Mouse (Mus musculus): ENCODE data around the gene Vmn1r226. TPM values are rescaled to one million over a fixed set of nuclear protein-coding genes. Genes with fewer than 3 reads are reported as not detected.

The Vmn1r226 gene
- not detected for total RNA-seq (2018; cell fraction: chromatin; rRNA removed)
- not detected for total RNA-seq (2018; cell fraction: cytosol; rRNA removed)
- not detected for total RNA-seq (2018; cell fraction: nucleus; rRNA removed)
- polyA plus RNA-seq (2018), result not detected in 3 replicates

DNA sequence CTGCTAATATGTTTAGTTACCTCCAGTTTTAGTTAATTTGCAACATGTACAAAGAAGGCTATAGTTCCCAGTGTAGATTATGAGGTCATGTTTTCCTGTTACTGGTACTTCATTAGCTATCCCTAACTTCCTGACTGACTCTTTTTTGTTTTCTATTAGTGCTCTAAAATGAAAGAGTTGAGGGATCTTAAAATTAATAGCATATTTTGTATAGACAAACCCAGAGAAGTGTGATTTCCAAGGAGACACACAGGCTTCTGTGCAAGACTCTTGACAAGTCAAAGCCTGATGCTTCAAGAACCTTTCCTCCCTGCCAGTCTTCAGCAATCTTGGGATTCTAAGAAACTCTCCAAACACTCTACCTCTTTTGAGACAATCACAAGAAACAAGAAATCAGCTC lies at the start of gene Vmn1r226:
Gene Vmn1r226 (plus strand): TSS at position 301 of the 400 bp plus-strand sequence.
- Histone ChIP-seq H3K79me2 (ENCODE audit: inconsistent target) (no peaks in the 10 kb centered on the region), H3K4me3 (ENCODE audit: inconsistent target) (no peak within 1 kb of the TSS), H3K27ac (no peak within 1 kb of the TSS), H3K36me3 (ENCODE audit: inconsistent target) (no peaks in the 10 kb centered on the region)

DNA sequence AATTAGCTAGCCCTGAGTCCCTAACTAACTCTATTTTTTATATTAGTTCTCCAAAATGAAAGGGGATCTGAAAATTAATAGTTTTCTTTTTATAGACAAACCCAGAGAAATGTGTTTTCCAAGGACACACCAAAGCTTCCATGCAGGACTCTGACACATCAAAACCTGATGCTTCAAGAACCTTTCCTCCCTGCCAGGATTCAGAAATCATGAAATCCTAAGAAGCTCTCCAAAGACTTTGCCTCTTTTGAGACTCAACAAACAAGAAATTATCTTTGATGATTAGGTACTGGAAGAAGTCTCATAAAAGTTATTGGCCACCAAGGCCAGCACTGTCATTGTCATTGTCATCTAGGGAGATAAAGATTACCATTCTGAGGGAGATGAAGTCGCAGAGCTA lies 46.9 kb downstream of the Vmn1r226 start, which contains the start of gene Vmn1r227:
Gene Vmn1r227 (plus strand): TSS at position 301 of the 400 bp plus-strand sequence.
- Histone ChIP-seq H3K79me2 (ENCODE audit: inconsistent target) (no peaks in the 10 kb centered on the region), H3K4me3 (ENCODE audit: inconsistent target) (no peak within 1 kb of the TSS), H3K36me3 (ENCODE audit: inconsistent target) (no peaks in the 10 kb centered on the region), H3K27ac (no peak within 1 kb of the TSS)
- WGBS (ENCODE audit: missing documents), result 29% methylated on average over 1 of the region's 1 CpGs

Other genes with a start within 250 kb of the Vmn1r226 start
- gene Vmn2r108, start 201.5 kb upstream of the Vmn1r226 start, polyA plus RNA-seq (2018), result not detected in 3 replicates
- not detected in 3 replicates for gene Vmn1r225, start 184.7 kb upstream of the Vmn1r226 start, polyA plus RNA-seq (2018)
- not detected in 3 replicates for gene Vmn2r109, start 118.1 kb upstream of the Vmn1r226 start, polyA plus RNA-seq (2018)
- gene Vmn2r110, start 86.4 kb upstream of the Vmn1r226 start, polyA plus RNA-seq (2018), result not detected in 3 replicates
- gene Fpr-rs3, start 58.0 kb upstream of the Vmn1r226 start, polyA plus RNA-seq (2018), result not detected in 3 replicates
- not detected in 3 replicates for gene Vmn1r227, start 47.0 kb downstream of the Vmn1r226 start, polyA plus RNA-seq (2018)
- not detected in 3 replicates for gene Vmn1r228, start 103.3 kb downstream of the Vmn1r226 start, polyA plus RNA-seq (2018)
- not detected in 3 replicates for gene Vmn1r229, start 128.7 kb downstream of the Vmn1r226 start, polyA plus RNA-seq (2018)
- gene Vmn1r230, start 157.6 kb downstream of the Vmn1r226 start, polyA plus RNA-seq (2018), result not detected in 3 replicates
- gene Vmn1r231, start 222.2 kb downstream of the Vmn1r226 start, polyA plus RNA-seq (2018), result not detected in 3 replicates
- not detected in 3 replicates for gene Vmn1r232, start 236.9 kb downstream of the Vmn1r226 start, polyA plus RNA-seq (2018)